Mouse (Mus musculus): ENCODE measurements around the gene Gtf3c4. TPM values are rescaled to one million over a fixed set of nuclear protein-coding genes. Genes with fewer than 3 reads are reported as not detected.

Gene Gtf3c4
- total RNA-seq (2023): 11.6 TPM

GRCm38 (mm10) chr2:28840222-28840951, at the start of gene Gtf3c4, which contains the start of gene Ddx31:
Gene Gtf3c4 (minus strand): TSS chr2:28840360.
Gene Ddx31 (plus strand): TSS chr2:28840406.

Other genes with a start within 250 kb of the Gtf3c4 start
- gene Gfi1b, start 218.4 kb downstream of the Gtf3c4 start, total RNA-seq (2023): not detected
- 54.6 TPM for gene Tsc1, start 199.1 kb downstream of the Gtf3c4 start, total RNA-seq (2023)
- gene Spaca9, start 140.6 kb downstream of the Gtf3c4 start, total RNA-seq (2023): not detected
- 0.50 TPM for gene Ak8, start 140.2 kb downstream of the Gtf3c4 start, total RNA-seq (2023)
- gene Ddx31, start within 50 bp of the Gtf3c4 start, total RNA-seq (2023): 23.3 TPM
- not detected for gene Barhl1, start 76.3 kb upstream of the Gtf3c4 start, total RNA-seq (2023)
- not detected for gene Cfap77, start 214.7 kb upstream of the Gtf3c4 start, total RNA-seq (2023)
- gene Ttf1, start 219.9 kb upstream of the Gtf3c4 start, total RNA-seq (2023): 26.5 TPM

Measured in CD4-positive naive resting alpha-beta T cell, adult 57 days (primary cell).